Mouse (Mus musculus): ENCODE measurements around the gene Rmi1.
"Not testable (repeated sequence)": the region's sequence is repeated elsewhere in the genome, so short reads cannot be mapped to it uniquely, and the experiment has no call there.

Gene Rmi1

DNA sequence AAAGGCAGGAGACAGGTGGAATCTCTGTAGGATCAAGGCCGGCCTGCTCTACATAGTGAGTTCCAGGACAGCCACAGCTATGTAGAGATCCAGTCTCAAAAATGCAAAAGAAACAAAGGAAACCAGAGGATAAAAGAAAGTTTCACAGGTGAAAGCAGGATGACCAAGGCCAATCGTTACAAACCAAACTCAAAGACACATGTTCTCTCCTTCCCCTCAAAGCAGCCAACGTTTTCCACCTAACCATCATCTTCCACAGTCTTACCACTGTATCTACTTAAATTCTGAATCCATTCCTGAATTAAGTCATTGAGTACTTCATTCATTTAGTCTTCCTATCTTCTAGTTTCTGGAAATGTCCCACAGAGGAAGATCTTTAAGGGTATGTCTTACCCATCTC lies 13.7 kb upstream of the Rmi1 start:
- POLR2A ChIA-PET = interaction anchor here in 3 of 4 experiments (0.7 to 8.8 kb wide), 24 partner anchors 7 to 376 kb away, joined by 3 to 139 read pairs (median 3); no protein-coding TSS in a partner anchor
- CTCF ChIA-PET = interaction anchor here (0.9 to 2.3 kb wide), 12 partner anchors 11 to 230 kb away, joined by 3 to 11 read pairs (median 4); no protein-coding TSS in a partner anchor

DNA sequence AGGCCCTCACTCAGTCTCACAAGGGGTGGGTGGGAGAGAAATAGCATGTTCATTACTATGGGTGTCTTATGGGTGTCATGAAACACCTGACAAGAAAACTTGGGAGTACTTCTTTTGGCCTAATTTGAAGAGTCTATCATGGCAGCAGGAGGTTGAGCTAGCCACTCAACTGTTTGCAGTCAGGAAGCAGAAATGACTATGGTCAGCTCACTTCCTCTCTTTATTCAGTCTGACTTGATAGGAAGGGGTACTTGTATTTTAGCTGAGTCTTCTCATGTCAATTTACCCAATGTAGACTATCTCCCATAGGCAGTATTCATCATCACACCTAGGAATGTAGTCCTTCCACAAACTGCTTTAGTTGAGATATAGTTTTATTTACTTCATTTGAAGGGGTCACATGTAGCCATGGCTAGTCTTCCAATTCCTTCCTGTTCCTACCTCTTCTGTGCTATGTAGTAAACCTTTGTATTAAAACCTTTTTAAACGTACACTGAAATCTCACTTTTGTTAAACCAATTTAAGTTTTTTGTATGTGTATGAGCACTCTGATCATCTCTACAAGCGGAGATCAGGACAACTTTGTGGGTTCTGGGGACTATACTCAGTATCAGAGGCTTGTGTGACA lies 12.6 kb upstream of the Rmi1 start:
- ChIA-PET POLR2A (interaction anchor here in 3 of 4 experiments (0.6 to 8.8 kb wide), 14 partner anchors 8 to 206 kb away, joined by 3 to 139 read pairs (median 4); partner anchors contain the start of genes Hnrnpk (in 1 of the 3) and Rmi1 (in 1 of the 3)), CTCF (interaction anchor here in 1 of 4 experiments (0.8 to 1.0 kb wide), 2 partner anchors 200 to 231 kb away, joined by 3 to 4 read pairs; no protein-coding TSS in a partner anchor)

DNA sequence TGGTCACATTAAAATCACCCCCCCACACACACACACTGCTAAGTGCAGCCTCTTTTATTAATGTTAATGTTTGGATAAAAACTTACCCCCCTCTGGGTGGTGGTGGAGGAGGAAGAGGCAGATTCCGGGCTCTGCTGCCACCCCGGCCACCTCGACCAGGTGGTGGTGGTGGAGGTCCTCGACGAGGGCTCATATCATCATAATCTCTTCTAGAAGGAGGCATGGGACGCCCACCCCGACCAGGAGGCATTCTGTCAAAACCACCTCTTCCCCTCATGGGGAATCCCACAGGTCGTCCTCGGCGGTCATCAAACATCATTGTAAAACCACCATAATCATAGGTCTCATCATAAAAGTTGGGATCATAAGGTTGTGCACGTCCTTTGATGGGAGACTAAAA lies 7.7 kb upstream of the Rmi1 start:
- CTCF ChIA-PET = not testable (repeated sequence)
- POLR2A ChIA-PET = interaction anchor here (0.5 to 3.4 kb wide), 10 partner anchors 8 to 107 kb away, joined by 3 to 34 read pairs (median 4); partner anchors contain the start of gene 2210016F16Rik (in 3 of the 4)

DNA sequence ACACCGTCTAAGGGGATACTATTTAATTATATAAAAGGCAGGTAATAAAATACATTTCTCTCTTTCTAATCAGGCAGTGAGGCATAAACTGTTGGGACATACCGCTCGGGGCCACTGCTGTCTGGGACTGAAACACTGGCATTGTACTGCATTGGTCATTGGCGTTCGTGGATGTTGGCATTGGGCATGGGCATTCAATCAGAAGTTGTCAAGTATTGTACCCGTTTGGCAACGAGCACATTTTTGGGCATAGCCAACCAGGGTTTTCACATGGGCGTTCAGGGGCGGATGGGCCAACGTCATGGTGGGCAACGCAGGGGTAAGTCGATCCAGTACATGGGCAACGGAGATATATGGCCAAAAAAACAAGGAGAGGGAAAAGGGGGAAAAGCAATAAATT lies 4.4 kb upstream of the Rmi1 start:
- ChIA-PET POLR2A (interaction anchor here in 2 of 4 experiments (0.6 to 3.8 kb wide), 5 partner anchors 9 to 124 kb away, joined by 3 to 139 read pairs (median 3); partner anchors contain the start of gene 2210016F16Rik (in 1 of the 2)), CTCF (no interaction called here)

DNA sequence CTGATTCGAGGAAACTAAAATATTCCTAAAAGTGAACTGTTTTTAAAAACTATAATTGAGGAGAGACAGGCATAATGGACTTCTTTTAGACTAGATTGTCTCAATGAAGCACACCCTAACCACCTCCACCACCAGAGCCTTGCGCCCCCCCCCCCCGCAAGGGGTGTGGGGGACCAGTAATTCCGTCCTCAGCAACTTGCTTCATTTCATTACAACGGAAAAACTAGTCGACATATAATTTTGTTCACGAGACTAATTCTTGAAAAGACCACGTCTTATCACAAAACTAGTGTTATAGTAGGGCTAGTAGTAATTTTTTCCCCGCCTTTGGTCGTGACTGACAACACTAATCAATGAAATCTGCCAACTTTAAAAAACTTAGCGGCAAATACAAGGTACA lies 1.5 kb upstream of the Rmi1 start:
- ChIA-PET POLR2A (interaction anchor here in 3 of 4 experiments (0.7 to 3.8 kb wide), 9 partner anchors 10 to 594 kb away, joined by 3 to 139 read pairs (median 5); partner anchors contain the start of gene 2210016F16Rik (in 2 of the 3)), CTCF (no interaction called here)

DNA sequence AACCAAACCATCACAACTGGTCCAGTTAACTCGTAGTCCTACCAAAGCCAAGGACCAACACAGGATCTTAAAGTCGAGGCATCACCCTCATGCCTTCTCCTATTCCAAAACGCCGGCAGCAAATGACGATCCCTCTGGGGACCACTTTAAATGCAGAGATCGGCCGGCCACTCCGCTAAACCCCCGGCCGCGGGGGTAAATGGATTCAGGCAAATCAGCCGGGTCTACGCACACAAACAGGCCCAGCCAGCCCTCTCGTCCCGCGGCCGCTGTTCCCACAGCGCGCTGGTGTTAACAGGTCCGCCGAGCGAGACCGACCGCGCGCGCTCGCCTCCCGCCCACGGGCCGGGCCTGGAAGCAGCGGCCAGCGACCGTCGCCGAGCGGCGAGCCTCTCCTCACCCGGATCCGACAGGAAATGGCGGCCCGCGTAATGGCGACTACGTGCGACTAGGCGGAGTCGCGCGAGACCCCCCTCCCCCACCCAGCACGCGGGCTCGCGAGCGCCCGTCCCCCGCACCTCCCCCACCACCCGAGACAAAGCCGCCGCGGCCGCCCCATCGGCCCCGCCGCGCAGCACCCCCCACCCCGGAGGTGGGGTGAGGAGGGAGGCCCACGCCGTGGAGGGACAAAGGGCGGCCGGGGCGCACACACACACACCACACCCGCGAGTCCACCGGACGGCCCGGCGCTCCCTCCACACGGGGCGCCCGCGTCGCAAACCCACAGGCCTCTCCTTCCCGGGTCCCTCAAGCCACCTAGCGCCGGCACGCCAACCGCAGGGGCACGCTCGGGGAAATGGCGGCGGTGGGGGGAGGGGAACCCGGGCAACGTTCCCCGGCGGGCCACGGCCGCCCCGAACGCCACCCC lies 679 bp upstream of the Rmi1 start:
- POLR2A ChIA-PET = no interaction called here
- CTCF ChIA-PET = no interaction called here

DNA sequence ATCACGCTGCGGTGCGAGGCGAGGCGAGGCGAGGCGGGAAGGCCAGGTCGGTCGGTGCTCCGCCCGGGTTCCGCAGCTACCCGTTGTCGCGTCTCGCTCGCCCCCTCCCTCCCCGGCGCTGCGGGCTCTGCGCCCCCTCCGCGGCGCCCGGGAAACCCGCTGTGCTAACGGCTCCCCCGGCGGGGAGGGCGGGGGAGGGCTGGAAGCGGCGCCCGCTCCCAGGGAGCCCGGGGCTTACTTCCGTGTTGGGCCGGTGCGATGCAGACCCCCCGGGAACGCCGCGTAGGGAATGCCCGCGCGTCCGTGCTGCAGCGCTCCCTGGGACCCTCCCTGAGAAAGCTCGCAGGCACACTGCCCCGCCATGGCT lies 679 bp downstream of the Rmi1 start:
- ChIA-PET POLR2A (interaction anchor here in 3 of 4 experiments (0.7 to 1.6 kb wide), 33 partner anchors 9 to 492 kb away, joined by 3 to 14 read pairs (median 3); partner anchors contain the start of genes 2210016F16Rik (in 1 of the 3), Hnrnpa0 (in 1 of the 3) and Klhl3 (in 1 of the 3)), CTCF (no interaction called here)

DNA sequence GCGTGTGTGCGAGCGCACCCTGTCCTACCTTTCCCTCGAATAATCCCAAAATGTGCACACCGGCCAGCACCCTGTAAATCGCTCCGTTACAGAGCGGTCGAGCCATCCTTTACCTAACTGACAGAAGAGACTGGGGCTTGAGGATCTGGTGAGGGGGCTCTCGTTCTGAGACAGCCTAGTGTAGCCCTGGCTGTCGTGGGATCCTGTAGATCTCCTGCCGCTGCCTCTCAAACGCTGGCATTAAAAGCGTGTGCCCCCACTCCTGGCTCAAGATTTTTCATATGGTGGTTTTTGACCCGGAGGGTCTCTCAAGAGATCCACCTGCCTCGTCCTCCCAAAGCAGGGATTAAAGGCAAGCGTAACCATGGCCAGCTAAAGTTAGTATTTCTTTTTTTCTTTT lies 1.2 kb downstream of the Rmi1 start, which contains the start of gene Hnrnpk:
Hnrnpk (minus strand) TSS at position 101 of the 400 bp plus-strand sequence.
- CTCF ChIA-PET = not testable (repeated sequence)
- POLR2A ChIA-PET = interaction anchor here in 3 of 4 experiments (0.8 to 1.6 kb wide), 16 partner anchors 10 to 290 kb away, joined by 3 to 14 read pairs (median 4); partner anchors contain the start of genes 2210016F16Rik (in 1 of the 3), Hnrnpa0 (in 1 of the 3) and Klhl3 (in 1 of the 3)

DNA sequence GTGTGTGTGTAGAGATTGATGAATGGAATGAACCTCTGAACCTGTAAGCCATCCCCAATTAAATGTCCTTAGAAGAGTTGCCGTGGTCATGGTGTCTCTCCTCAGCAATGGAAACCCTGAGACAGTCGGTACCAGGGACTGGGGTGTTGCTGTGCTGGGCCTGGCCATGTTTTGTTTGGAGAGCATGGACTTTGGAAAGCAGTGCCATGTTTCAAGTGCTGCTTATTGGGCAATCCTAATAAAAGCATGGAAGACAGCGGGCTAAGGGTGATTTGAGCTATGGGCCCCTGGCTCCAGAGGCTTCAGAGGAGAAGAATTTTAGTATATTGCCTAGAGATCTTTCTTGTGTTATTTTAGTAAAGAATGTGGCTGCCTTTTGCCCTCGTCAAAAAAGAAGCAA lies 9.0 kb downstream of the Rmi1 start:
- CTCF ChIA-PET = no interaction called here

DNA sequence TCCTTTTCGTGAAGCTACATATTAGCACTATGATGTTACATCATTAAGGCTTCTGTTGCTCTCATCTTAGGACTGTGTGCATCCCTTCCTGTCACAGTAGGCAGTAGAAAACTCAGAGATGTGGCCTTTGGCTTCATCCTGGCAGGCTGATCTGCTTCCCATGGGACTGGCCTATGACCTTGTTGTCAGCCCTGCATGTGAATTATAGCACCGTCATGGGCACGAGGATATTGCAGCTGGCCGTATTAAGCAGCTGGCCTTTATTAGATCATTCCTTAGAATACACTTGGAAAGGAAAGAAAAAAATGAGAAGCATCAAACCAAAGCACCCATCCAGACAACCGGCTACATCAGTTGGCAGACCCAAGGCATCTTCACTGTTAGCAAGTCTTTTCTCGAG lies 13.3 kb downstream of the Rmi1 start:
- CTCF ChIA-PET = interaction anchor here in 1 of 4 experiments (1.1 kb wide), 1 partner anchor 9 kb away, joined by 7 read pairs; no protein-coding TSS in a partner anchor
- POLR2A ChIA-PET = interaction anchor here in 2 of 4 experiments (1.3 to 1.7 kb wide), 4 partner anchors 8 to 28 kb away, joined by 3 to 7 read pairs (median 4); partner anchors contain the start of genes Hnrnpk (in 1 of the 2) and Rmi1 (in 1 of the 2)

More for the DNA sequence above, 9.0 kb downstream of the Rmi1 start:
- POLR2A ChIA-PET = no interaction called here

DNA sequence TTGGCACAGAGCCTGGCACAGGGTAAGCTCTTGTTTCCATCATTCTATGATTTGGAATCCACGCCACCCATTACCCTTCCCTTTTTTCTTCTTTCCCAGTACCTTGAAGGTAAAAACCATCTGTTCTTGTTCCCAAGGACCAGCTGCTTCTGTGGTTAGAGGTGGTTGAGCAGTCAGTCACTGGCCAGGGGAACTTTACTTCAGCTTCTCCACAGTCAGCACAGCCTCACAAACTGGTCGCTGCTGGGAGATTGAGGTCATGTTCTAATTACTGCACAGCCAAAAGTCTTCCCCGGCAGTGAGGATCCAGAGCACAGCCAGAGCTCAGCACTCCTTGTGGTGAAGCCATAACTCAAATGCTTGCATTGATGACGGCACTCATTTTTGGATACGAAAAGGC lies 13.8 kb downstream of the Rmi1 start:
- POLR2A ChIA-PET = interaction anchor here in 3 of 4 experiments (0.6 to 1.7 kb wide), 7 partner anchors 9 to 283 kb away, joined by 3 to 9 read pairs (median 5); partner anchors contain the start of genes Hnrnpk (in 1 of the 3) and Rmi1 (in 1 of the 3)
- CTCF ChIA-PET = interaction anchor here in 1 of 4 experiments (0.9 to 1.1 kb wide), 2 partner anchors 10 to 98 kb away, joined by 3 to 7 read pairs; no protein-coding TSS in a partner anchor

DNA sequence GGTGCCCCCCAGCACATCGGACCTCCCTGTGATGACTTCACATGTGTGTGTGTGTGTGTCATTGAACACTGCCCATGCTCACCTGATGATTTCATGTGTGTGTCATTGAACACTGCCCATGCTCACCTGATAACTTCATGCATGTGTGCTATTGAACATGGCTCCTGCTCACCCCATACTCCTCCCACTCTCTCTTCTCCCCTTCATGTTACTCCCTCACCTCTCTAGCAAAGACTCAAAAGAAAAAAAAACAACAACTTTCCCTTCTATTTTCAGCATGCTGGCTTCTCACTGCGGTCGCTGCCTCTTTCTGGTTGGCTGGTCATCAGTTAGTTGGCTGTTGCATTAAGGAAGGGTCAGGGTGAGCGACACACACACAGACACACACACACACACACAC lies 16.6 kb downstream of the Rmi1 start:
- CTCF ChIA-PET = no interaction called here
- POLR2A ChIA-PET = interaction anchor here in 2 of 4 experiments (0.6 to 1.1 kb wide), 2 partner anchors 16 to 337 kb away, joined by 3 read pairs; partner anchors contain the start of gene Hnrnpk (in 1 of the 2)

DNA sequence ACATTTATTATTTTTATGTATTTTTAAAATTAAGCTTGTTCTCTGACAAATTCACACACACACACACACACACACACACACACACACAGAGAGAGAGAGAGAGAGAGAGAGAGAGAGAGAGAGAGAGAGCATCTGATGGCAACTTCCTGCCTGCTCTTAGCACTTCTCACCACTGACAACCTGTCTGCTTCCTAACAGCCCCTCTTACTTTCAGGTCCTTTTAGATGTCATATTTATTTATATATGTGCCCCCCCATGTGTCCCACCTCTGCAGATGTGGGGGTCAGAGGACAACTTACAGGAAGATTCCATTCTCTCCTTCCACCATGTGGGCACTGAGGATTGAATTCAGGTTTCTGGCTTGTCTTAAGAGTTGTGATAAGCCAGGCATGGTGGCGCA lies 17.2 kb downstream of the Rmi1 start:
- CTCF ChIA-PET = no interaction called here

DNA sequence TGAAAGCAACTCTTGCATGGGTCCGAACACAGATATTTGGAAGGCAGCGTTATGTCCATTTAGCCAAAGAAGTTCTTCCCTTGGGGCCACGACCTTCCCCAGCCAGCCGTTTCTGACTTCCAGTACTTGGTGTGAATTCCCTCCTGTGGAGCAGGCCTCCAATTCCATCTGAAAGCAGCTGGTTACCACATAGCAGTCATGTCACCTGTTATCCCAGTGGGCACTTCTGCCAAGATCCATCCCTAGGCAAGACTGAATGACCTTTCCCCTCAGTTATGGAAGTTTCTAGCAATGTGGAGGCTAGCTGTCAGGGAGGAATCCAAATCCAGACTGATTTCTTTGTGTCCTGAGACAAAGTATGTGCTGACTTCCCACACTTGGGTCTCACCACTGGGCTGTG lies 19.0 kb downstream of the Rmi1 start:
- ChIA-PET CTCF (interaction anchor here in 1 of 4 experiments (0.6 kb wide), 1 partner anchor 315 kb away, joined by 3 read pairs; no protein-coding TSS in a partner anchor), POLR2A (interaction anchor here in 1 of 4 experiments (0.7 to 1.5 kb wide), 4 partner anchors 22 to 96 kb away, joined by 3 to 6 read pairs (median 4); no protein-coding TSS in a partner anchor)

More for the DNA sequence above, 17.2 kb downstream of the Rmi1 start:
- POLR2A ChIA-PET = interaction anchor here in 1 of 4 experiments (0.6 kb wide), 1 partner anchor 337 kb away, joined by 3 read pairs; no protein-coding TSS in a partner anchor

DNA sequence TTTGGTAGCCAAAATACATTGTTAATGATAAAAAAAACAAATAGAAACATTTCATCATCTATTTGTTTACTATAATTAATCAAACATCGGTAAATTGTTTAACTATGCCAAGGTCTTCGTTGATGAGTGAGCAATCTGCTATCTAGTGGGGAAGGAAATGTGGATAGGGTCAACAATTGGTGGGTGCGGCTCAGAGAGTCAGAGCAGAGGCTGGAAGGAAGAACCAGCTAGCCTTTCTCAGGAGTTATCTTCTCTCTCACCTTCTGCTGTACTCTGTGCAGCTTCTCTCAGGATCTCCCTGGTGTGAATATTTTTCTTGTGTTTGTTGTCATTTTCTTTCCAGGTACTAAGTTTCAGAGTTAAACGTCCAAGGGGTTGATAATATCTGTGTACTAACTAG lies 20.2 kb downstream of the Rmi1 start:
- CTCF ChIA-PET = no interaction called here
- POLR2A ChIA-PET = interaction anchor here in 1 of 4 experiments (1.2 kb wide), 1 partner anchor 124 kb away, joined by 3 read pairs; no protein-coding TSS in a partner anchor

DNA sequence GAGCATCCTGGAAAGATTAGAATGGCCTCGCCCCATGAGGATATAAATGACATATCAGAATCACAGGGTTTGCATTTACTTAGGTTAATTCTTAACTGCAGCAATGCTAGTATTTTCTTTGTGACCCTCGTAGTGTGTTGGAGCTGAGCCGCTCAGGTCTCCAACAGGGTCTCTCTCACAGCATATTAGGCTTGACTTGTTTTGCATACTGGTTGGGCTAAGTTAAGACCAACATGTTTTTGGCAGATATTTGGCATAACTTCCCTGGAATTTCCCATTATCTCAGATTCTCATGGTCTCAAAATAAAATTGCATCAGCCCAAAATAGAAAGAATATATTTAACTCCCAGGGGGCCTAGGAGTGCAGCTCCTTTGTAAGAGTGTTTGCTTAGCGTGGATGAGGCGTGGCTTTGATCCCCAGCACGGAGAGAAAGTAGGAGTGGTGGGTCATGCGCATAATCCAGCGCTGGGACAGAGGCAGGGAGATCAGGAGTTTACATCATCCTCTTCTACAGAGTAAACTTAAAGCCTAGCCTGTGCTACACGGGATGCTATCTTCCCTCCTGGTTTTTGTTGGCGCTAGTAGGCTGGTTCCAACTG lies 21.1 kb downstream of the Rmi1 start:
- ChIA-PET CTCF (interaction anchor here in 1 of 4 experiments (0.7 kb wide), 1 partner anchor 133 kb away, joined by 8 read pairs; no protein-coding TSS in a partner anchor), POLR2A (interaction anchor here in 1 of 4 experiments (1.2 kb wide), 1 partner anchor 123 kb away, joined by 3 read pairs; no protein-coding TSS in a partner anchor)

DNA sequence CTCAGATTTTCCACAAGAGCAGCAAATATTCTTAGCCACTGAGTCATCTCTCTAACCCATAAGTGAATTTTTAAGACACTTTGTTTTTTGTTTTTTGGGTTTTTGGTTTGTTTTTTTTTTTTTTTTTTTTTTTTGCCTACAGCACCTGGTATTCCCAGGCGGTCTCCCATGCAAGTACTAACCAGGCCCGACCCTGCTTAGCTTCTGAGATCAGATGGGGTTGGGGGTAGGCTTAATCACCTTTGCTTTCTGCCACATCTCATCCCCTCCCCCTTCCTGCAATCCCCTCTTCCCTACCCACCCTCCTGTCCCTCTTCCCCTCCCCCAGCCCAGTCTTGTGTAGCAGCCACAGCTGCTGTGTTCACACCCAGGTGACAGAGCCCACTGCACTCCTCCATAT lies 37.7 kb downstream of the Rmi1 start:
- ChIA-PET POLR2A (interaction anchor here in 1 of 4 experiments (0.6 to 1.3 kb wide), 4 partner anchors 52 to 376 kb away, joined by 3 to 5 read pairs (median 4); no protein-coding TSS in a partner anchor), CTCF (interaction anchor here in 1 of 4 experiments (0.7 kb wide), 1 partner anchor 234 kb away, joined by 5 read pairs; no protein-coding TSS in a partner anchor)

DNA sequence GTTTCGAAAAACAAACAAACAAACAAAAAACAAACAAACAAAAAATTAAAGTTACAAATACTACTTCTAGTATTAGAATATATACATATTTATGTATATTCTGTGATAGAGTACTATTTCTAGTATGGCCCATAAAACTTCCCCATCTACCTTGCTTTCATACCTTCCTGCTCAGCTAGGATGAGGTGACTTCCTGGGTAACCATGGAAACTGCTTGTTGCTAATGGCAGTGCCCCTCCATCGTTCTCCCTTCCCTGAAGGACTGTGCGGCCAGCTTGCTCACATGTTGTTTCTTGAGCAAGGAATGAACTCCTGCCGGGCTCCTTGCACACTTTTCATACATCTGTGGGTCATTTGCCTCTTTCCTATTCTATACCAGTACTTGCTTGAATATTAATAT lies 41.3 kb downstream of the Rmi1 start:
- ChIA-PET POLR2A (no interaction called here), CTCF (no interaction called here)
